ENCODE assay signal across 11 mouse cellular contexts in the genomic region with DNA sequence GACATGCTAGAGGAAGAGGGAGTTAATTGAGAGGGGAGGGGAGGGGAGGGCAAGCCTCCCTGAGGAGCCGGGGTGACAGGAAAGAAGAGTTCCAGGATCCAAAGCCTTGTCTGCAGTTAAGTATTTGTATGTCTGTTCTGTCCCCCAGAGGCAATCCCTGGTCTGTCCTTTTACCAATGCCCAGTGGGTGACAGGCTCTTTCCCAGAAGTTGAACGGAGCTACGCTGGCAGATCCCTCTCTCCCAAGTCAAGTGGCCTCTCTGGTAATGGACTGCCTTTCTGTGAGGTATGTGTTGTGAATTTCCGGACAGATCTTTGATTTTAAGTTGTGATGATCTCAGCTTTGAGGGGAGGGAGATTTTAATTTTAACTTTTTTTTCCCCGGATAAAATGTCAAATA. TPM values are rescaled to one million over a fixed set of nuclear protein-coding genes. Genes with fewer than 3 reads are reported as not detected.
DNase-seq lines count a peak whose midpoint lies in the region; ATAC-seq and TF ChIP-seq lines count a peak whose summit lies in the region.
"Had no signal": no experiment of that assay in that cellular context is flagged by ENCODE, and none has a peak within 500 bp of the region (broad histone marks: within the 10 kb centered on the region; RNA-seq: fewer than 3 reads in every experiment).

No protein-coding gene starts in this region.

- H3K9ac ChIP-seq in hindbrain, embryonic 11.5 days (ENCODE audit: low read depth, low read length): no peak overlapping the region
- no peak overlapping the region for H3K9ac ChIP-seq in embryonic facial prominence, embryonic 15.5 days
- peak overlapping the region; percentile 35; the same call in 1 of the 2 replicates for H3K9ac ChIP-seq in hindbrain, postnatal 0 days (replicated peaks; ENCODE audit: low read length)
- no peak overlapping the region for H3K9ac ChIP-seq in neural tube, embryonic 12.5 days
- H3K9ac ChIP-seq: liver, embryonic 15.5 days had no signal

- H3K4me1 ChIP-seq in hindbrain, embryonic 10.5 days (replicated peaks): peaks cover 25% of the 10 kb centered on the region
- H3K4me1 ChIP-seq in hindbrain, embryonic 11.5 days (replicated peaks; ENCODE audit: control insufficient read depth, insufficient read depth, low read length): 0 out of 2 replicates have a peak, but pooled peaks cover 2% of the 10 kb centered on the region
- peaks cover 31% of the 10 kb centered on the region for H3K4me1 ChIP-seq in embryonic facial prominence, embryonic 15.5 days
- no peaks in the 10 kb centered on the region for H3K4me1 ChIP-seq in hindbrain, postnatal 0 days (ENCODE audit: insufficient read depth, low read length)
- H3K4me1 ChIP-seq in neural tube, embryonic 12.5 days: peaks cover 6% of the 10 kb centered on the region; the same call in 1 of the 2 replicates
- H3K4me1 ChIP-seq: liver, embryonic 15.5 days had no signal

- WGBS in hindbrain, embryonic 10.5 days: 37% methylated on average over 5 of the region's 5 CpGs
- 47% methylated on average over 5 of the region's 5 CpGs for WGBS in hindbrain, embryonic 11.5 days
- WGBS in embryonic facial prominence, embryonic 15.5 days: 30% methylated on average over 5 of the region's 5 CpGs
- WGBS in hindbrain, postnatal 0 days: 34% methylated on average over 5 of the region's 5 CpGs
- 46% methylated on average over 5 of the region's 5 CpGs for WGBS in neural tube, embryonic 12.5 days

- no peak for TF ChIP-seq CTCF in hindbrain, postnatal 0 days (IDR thresholded peaks at IDR 0.05; ENCODE audit: low read depth)

- H3K36me3 ChIP-seq in hindbrain, embryonic 10.5 days: no peaks in the 10 kb centered on the region
- no peaks in the 10 kb centered on the region for H3K36me3 ChIP-seq in hindbrain, embryonic 11.5 days (ENCODE audit: control insufficient read depth, insufficient read depth, low read length)
- peaks cover 17% of the 10 kb centered on the region; the same call in 1 of the 2 replicates for H3K36me3 ChIP-seq in embryonic facial prominence, embryonic 15.5 days
- H3K36me3 ChIP-seq in hindbrain, postnatal 0 days (ENCODE audit: insufficient read depth, low read length): no peaks in the 10 kb centered on the region
- no peaks in the 10 kb centered on the region for H3K36me3 ChIP-seq in neural tube, embryonic 12.5 days
- H3K36me3 ChIP-seq: liver, embryonic 15.5 days had no signal

- H3K4me2 ChIP-seq in hindbrain, embryonic 11.5 days (replicated peaks; ENCODE audit: low read depth, low read length): no peak overlapping the region
- H3K4me2 ChIP-seq in embryonic facial prominence, embryonic 15.5 days (replicated peaks): peak overlapping the region; percentile 63
- peak overlapping the region; percentile 54 for H3K4me2 ChIP-seq in hindbrain, postnatal 0 days (ENCODE audit: low read depth, low read length)
- H3K4me2 ChIP-seq in neural tube, embryonic 12.5 days (replicated peaks): peak overlapping the region; percentile 38
- H3K4me2 ChIP-seq: liver, embryonic 15.5 days had no signal

- no peak overlapping the region for H3K27ac ChIP-seq in hindbrain, embryonic 10.5 days
- no peak overlapping the region for H3K27ac ChIP-seq in hindbrain, embryonic 11.5 days (ENCODE audit: low read depth, low read length)
- H3K27ac ChIP-seq in embryonic facial prominence, embryonic 15.5 days (replicated peaks): no peak overlapping the region
- no peak overlapping the region for H3K27ac ChIP-seq in hindbrain, postnatal 0 days
- H3K27ac ChIP-seq in neural tube, embryonic 12.5 days: no peak overlapping the region
- H3K27ac ChIP-seq: liver, embryonic 15.5 days had no signal

- peaks cover 39% of the 10 kb centered on the region for H3K27me3 ChIP-seq in hindbrain, embryonic 10.5 days (ENCODE audit: insufficient read depth, poor library complexity, severe bottlenecking)
- H3K27me3 ChIP-seq in hindbrain, embryonic 11.5 days (ENCODE audit: control insufficient read depth, insufficient read depth, low read length): peaks cover 12% of the 10 kb centered on the region; the same call in 1 of the 2 replicates
- no peaks in the 10 kb centered on the region for H3K27me3 ChIP-seq in embryonic facial prominence, embryonic 15.5 days
- peaks cover 4% of the 10 kb centered on the region; the same call in 1 of the 2 replicates for H3K27me3 ChIP-seq in hindbrain, postnatal 0 days (ENCODE audit: insufficient read depth, low read length)
- H3K27me3 ChIP-seq in neural tube, embryonic 12.5 days (replicated peaks): peaks cover 16% of the 10 kb centered on the region

- H3K9me3 ChIP-seq in hindbrain, embryonic 10.5 days: 0 out of 2 replicates have a peak, but pooled peaks cover 2% of the 10 kb centered on the region
- H3K9me3 ChIP-seq in hindbrain, embryonic 11.5 days (ENCODE audit: control insufficient read depth, low read length): no peaks in the 10 kb centered on the region
- H3K9me3 ChIP-seq in embryonic facial prominence, embryonic 15.5 days (replicated peaks): 0 out of 2 replicates have a peak, but pooled peaks cover 4% of the 10 kb centered on the region
- H3K9me3 ChIP-seq in hindbrain, postnatal 0 days (ENCODE audit: low read length): no peaks in the 10 kb centered on the region
- 0 out of 2 replicates have a peak, but pooled peaks cover 3% of the 10 kb centered on the region for H3K9me3 ChIP-seq in neural tube, embryonic 12.5 days
- H3K9me3 ChIP-seq: liver, embryonic 15.5 days had no signal

- peak overlapping the region; percentile 26; the same call in 1 of the 2 replicates for H3K4me3 ChIP-seq in hindbrain, embryonic 10.5 days
- no peak overlapping the region; the same call in 1 of the 2 replicates for H3K4me3 ChIP-seq in hindbrain, embryonic 11.5 days (ENCODE audit: low read depth, low read length)
- peak overlapping the region; percentile 50 for H3K4me3 ChIP-seq in embryonic facial prominence, embryonic 15.5 days (replicated peaks)
- H3K4me3 ChIP-seq in hindbrain, postnatal 0 days (ENCODE audit: low read length): peak overlapping the region; percentile 25
- no peak overlapping the region for H3K4me3 ChIP-seq in neural tube, embryonic 12.5 days
- H3K4me3 ChIP-seq: liver, embryonic 15.5 days had no signal

- DNase-seq in hindbrain, embryonic 10.5 days (ENCODE audit: low spot score): no peak
- no peak for DNase-seq in hindbrain, embryonic 11.5 days (ENCODE audit: low spot score)
- peak; percentile 12 for DNase-seq in hindbrain, postnatal 0 days (ENCODE audit: low spot score)
- DNase-seq in urinary bladder, postnatal 25 days (ENCODE audit: low spot score): no peak
- no peak for DNase-seq in cerebellum, postnatal 36 days
- DNase-seq: adrenal gland, adult 2 months; right cerebral cortex, adult 18-20 months had no signal

- ATAC-seq in hindbrain, embryonic 11.5 days (ENCODE audit: low FRiP score): no peak
- no peak for ATAC-seq in embryonic facial prominence, embryonic 15.5 days (ENCODE audit: insufficient number of reproducible peaks, low FRiP score, low TSS enrichment, low read depth)
- no peak for ATAC-seq in hindbrain, postnatal 0 days
- no peak for ATAC-seq in neural tube, embryonic 12.5 days (ENCODE audit: low FRiP score, low read depth)
- no peak for ATAC-seq in frontal cortex, adult (ENCODE audit: low TSS enrichment)

RNA-seq across cellular contexts. Expression of gene Tmem100, which starts 3.3 kb away (rescaled TPM):
- 4.5 and 7.5 TPM in 2 replicates for polyA plus RNA-seq in hindbrain, embryonic 10.5 days (2016; fragmentation: Nextera tagmentation; extraction: Ambion mirVana)
- polyA plus RNA-seq in hindbrain, embryonic 11.5 days (2014; fragmentation: Nextera tagmentation; extraction: Ambion mirVana): 6.0 and 6.6 TPM in 2 replicates
- 27.4 and 30.6 TPM in 2 replicates for polyA plus RNA-seq in embryonic facial prominence, embryonic 15.5 days (2015; fragmentation: Nextera tagmentation; extraction: Ambion mirVana)
- total RNA-seq in hindbrain, postnatal 0 days (2014; rRNA removed): 8.6 and 11.6 TPM in 2 replicates
- polyA plus RNA-seq in hindbrain, postnatal 0 days (2015; fragmentation: Nextera tagmentation; extraction: Ambion mirVana): 19.3 and 23.5 TPM in 2 replicates
- polyA plus RNA-seq in neural tube, embryonic 12.5 days (2016; fragmentation: Nextera tagmentation; extraction: Ambion mirVana): 7.1 and 7.5 TPM in 2 replicates

RNA-seq across cellular contexts. Expression of gene Pctp, which starts 30.7 kb away (rescaled TPM):
- polyA plus RNA-seq in hindbrain, embryonic 10.5 days (2016; fragmentation: Nextera tagmentation; extraction: Ambion mirVana): 15.0 and 19.6 TPM in 2 replicates
- 5.1 and 6.2 TPM in 2 replicates for polyA plus RNA-seq in hindbrain, embryonic 11.5 days (2014; fragmentation: Nextera tagmentation; extraction: Ambion mirVana)
- polyA plus RNA-seq in embryonic facial prominence, embryonic 15.5 days (2015; fragmentation: Nextera tagmentation; extraction: Ambion mirVana): 4.7 and 4.9 TPM in 2 replicates
- 0.42 and 1.5 TPM in 2 replicates for total RNA-seq in hindbrain, postnatal 0 days (2014; rRNA removed)
- polyA plus RNA-seq in hindbrain, postnatal 0 days (2015; fragmentation: Nextera tagmentation; extraction: Ambion mirVana): 1.3 and 1.5 TPM in 2 replicates
- polyA plus RNA-seq in neural tube, embryonic 12.5 days (2016; fragmentation: Nextera tagmentation; extraction: Ambion mirVana): 5.6 and 5.7 TPM in 2 replicates

Comparison
In these comparisons a context has a peak if more than half of its experiments do, and no peak if none do; other contexts are left out.
1. H3K4me3 ChIP-seq: peak in hindbrain, embryonic 10.5 days (single experiment), embryonic facial prominence, embryonic 15.5 days (single experiment) and hindbrain, postnatal 0 days (single experiment); none in hindbrain, embryonic 11.5 days (single experiment) and neural tube, embryonic 12.5 days (single experiment).